Mouse (Mus musculus): ENCODE results near the gene Gcm1. TPM values are rescaled to one million over a fixed set of nuclear protein-coding genes. Genes with fewer than 3 reads are reported as not detected.

Gene Gcm1
- polyA plus RNA-seq, 1 experiment from 2014 or later = 0.14 TPM

DNA sequence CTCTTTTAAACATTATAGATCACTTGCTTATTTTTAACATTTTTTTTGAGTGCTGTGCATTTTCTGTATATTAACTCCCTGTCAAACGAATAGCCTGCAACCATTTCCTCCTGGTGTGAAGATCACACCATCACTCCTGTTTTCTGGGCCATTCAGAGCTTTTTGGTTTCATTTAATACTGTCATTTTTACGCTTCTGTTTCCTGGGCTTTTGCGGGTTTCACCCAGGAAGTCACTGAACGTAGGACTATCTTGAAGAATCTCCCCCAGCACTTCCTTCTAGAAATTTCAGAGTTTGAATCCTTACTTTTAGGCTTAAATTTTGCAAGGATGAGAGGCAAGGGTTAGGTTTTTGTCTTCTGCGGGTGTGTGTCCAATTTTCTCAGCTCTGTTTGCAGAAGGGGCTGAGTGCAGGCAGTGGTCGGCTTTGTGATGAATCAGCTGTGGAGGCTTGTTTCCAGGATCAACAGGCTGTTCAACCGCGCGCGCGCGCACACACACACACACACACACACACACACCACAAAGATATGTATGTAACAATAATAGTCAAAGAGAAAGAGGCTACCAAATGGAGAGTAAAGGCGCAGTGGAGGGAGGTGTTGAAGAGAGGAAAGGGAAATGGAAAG, 22.1 kb downstream of the Gcm1 start:
- Histone ChIP-seq H3K36me3 (ENCODE audit: insufficient read depth, low read length) (no peaks in the 10 kb centered on the region), H3K4me2 (replicated peaks; ENCODE audit: low read depth, low read length) (no peak overlapping the region), H3K27me3 (replicated peaks; ENCODE audit: insufficient read depth, low read length) (no peaks in the 10 kb centered on the region), H3K9me3 (ENCODE audit: low read length) (no peaks in the 10 kb centered on the region), H3K4me1 (ENCODE audit: insufficient read depth, low read depth, low read length) (no peaks in the 10 kb centered on the region), H3K4me3 (ENCODE audit: low read depth, low read length) (no peak overlapping the region), H3K9ac (replicated peaks; ENCODE audit: low read depth) (no peak overlapping the region), H3K27ac (ENCODE audit: low read length) (no peak overlapping the region)
- ATAC-seq (no peak), DNase-seq (ENCODE audit: low spot score) (no peak)
- no peak for TF ChIP-seq EP300 (IDR thresholded peaks at IDR 0.05)
- TF ChIP-seq CTCF (IDR thresholded peaks at IDR 0.05) = no peak
- WGBS = 83% methylated on average over 13 of the region's 13 CpGs

DNA sequence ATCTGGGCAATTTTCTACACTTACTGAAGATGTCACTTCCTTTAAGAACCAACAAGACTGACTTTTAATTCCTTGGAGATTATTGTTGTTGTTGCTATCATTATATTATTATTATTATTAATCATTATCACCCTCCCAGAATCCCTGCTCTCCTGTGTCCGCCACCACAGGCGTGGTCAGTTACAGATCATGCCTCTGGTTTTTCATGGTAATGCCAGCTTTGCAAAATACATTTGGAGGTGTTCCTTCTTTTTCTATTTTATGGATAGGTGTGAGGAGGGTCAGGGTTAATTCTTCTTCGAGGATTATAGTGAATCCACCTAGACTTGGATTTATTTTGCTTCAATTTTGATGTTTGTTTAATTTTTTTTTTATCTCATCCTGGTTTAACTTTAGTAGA, 23.5 kb downstream of the Gcm1 start:
- Histone ChIP-seq H3K4me2 (replicated peaks; ENCODE audit: low read depth, low read length) (no peak overlapping the region), H3K4me3 (ENCODE audit: low read depth, low read length) (no peak overlapping the region), H3K9ac (replicated peaks; ENCODE audit: low read depth) (no peak overlapping the region), H3K27ac (ENCODE audit: low read length) (no peak overlapping the region), H3K4me1 (ENCODE audit: insufficient read depth, low read depth, low read length) (no peaks in the 10 kb centered on the region), H3K9me3 (ENCODE audit: low read length) (no peaks in the 10 kb centered on the region), H3K36me3 (ENCODE audit: insufficient read depth, low read length) (no peaks in the 10 kb centered on the region), H3K27me3 (replicated peaks; ENCODE audit: insufficient read depth, low read length) (no peaks in the 10 kb centered on the region)
- WGBS = 90% methylated on average over 3 of the region's 3 CpGs
- TF ChIP-seq EP300 (IDR thresholded peaks at IDR 0.05) = no peak
- TF ChIP-seq CTCF (IDR thresholded peaks at IDR 0.05) = no peak
- ATAC-seq (no peak), DNase-seq (ENCODE audit: low spot score) (no peak)

DNA sequence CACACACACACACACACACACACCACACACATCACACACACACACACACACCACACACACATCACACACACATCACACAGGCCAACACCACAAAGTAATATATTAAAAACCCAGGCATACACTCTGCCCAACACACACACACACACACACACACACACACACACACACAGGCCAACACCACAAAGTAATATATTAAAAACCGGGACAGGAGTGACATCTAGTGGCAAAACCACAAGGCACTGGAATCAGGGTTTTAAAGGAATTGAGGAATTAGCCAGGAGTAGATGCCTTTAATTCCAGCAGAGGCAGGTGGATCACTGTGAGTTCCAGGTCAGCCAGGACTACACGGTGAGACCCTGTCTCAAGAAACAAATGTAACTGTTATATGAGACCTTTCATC, 26.5 kb downstream of the Gcm1 start:
- H3K27ac ChIP-seq (ENCODE audit: low read length) = no peak overlapping the region
- 0 out of 2 replicates have a peak, but pooled peaks cover 8% of the 10 kb centered on the region for H3K36me3 ChIP-seq (ENCODE audit: insufficient read depth, low read length)
- TF ChIP-seq EP300 (IDR thresholded peaks at IDR 0.05) (no peak), CTCF (IDR thresholded peaks at IDR 0.05) (peak; percentile 63)
- ATAC-seq (peak; percentile 26; the same call in 1 of the 2 replicates), DNase-seq (ENCODE audit: low spot score) (peak; percentile 37)
- no peaks in the 10 kb centered on the region for H3K27me3 ChIP-seq (replicated peaks; ENCODE audit: insufficient read depth, low read length)
- WGBS = 20% methylated on average over 2 of the region's 2 CpGs
- H3K9me3 ChIP-seq (ENCODE audit: low read length) = no peaks in the 10 kb centered on the region
- H3K9ac ChIP-seq (replicated peaks; ENCODE audit: low read depth) = no peak overlapping the region
- H3K4me3 ChIP-seq (ENCODE audit: low read depth, low read length) = no peak overlapping the region
- H3K4me2 ChIP-seq (replicated peaks; ENCODE audit: low read depth, low read length) = no peak overlapping the region
- H3K4me1 ChIP-seq (ENCODE audit: insufficient read depth, low read depth, low read length) = no peaks in the 10 kb centered on the region

DNA sequence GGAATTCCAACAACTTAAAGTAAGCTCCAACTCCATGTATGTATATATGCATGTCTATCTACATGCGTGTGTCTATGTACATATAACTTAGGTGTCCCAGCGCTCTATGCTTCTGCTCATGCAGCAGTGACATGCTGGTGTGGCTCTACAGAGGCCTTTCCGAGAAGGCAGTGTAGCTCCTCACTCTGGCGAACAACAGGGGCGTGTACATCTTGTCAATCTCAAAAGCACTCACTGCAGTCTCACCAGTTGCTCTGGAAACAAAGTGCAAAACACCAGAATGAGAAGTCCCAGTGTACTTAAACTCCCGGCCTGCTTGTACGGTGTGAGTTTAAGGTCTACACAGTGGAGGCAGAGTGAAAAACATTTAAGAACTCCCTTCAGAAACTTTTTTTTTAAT, 30.1 kb downstream of the Gcm1 start:
- ATAC-seq (peak; percentile 40), DNase-seq (ENCODE audit: low spot score) (no peak)
- peaks cover 36% of the 10 kb centered on the region for H3K36me3 ChIP-seq (ENCODE audit: insufficient read depth, low read length)
- 76% methylated on average over 7 of the region's 7 CpGs for WGBS
- H3K9ac ChIP-seq (replicated peaks; ENCODE audit: low read depth) = no peak overlapping the region
- no peaks in the 10 kb centered on the region for H3K9me3 ChIP-seq (ENCODE audit: low read length)
- no peaks in the 10 kb centered on the region for H3K4me1 ChIP-seq (ENCODE audit: insufficient read depth, low read depth, low read length)
- H3K4me2 ChIP-seq (replicated peaks; ENCODE audit: low read depth, low read length) = no peak overlapping the region
- no peaks in the 10 kb centered on the region for H3K27me3 ChIP-seq (replicated peaks; ENCODE audit: insufficient read depth, low read length)
- no peak overlapping the region for H3K27ac ChIP-seq (ENCODE audit: low read length)
- no peak overlapping the region for H3K4me3 ChIP-seq (ENCODE audit: low read depth, low read length)
- TF ChIP-seq EP300 (IDR thresholded peaks at IDR 0.05) (no peak), CTCF (IDR thresholded peaks at IDR 0.05) (no peak)

DNA sequence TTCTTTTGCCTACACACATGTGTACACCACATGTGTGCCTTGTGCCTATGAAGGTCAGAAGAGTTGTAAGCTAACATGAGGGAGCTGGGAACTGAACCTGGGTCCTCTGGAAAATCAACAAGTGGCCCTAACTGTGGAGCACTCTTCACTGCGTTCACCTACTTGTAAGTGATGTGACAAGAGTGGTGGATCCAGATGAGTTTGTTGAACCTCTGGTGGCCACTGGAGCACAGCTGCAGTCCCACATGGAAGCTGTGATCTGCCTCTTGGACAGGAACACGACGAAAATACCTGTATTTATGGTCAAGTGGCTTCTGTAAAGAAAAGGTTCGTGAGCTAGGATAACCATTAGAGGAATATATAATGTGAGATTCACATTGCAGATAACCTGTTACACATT, 32.6 kb downstream of the Gcm1 start:
- no peak overlapping the region for H3K27ac ChIP-seq (ENCODE audit: low read length)
- no peaks in the 10 kb centered on the region for H3K4me1 ChIP-seq (ENCODE audit: insufficient read depth, low read depth, low read length)
- no peak for TF ChIP-seq CTCF (IDR thresholded peaks at IDR 0.05)
- no peak for TF ChIP-seq EP300 (IDR thresholded peaks at IDR 0.05)
- H3K4me3 ChIP-seq (ENCODE audit: low read depth, low read length) = no peak overlapping the region
- ATAC-seq (no peak), DNase-seq (ENCODE audit: low spot score) (no peak)
- WGBS = 84% methylated on average over 4 of the region's 4 CpGs
- H3K9me3 ChIP-seq (ENCODE audit: low read length) = no peaks in the 10 kb centered on the region
- H3K36me3 ChIP-seq (ENCODE audit: insufficient read depth, low read length) = peaks cover 45% of the 10 kb centered on the region
- no peak overlapping the region for H3K9ac ChIP-seq (replicated peaks; ENCODE audit: low read depth)
- no peaks in the 10 kb centered on the region for H3K27me3 ChIP-seq (replicated peaks; ENCODE audit: insufficient read depth, low read length)
- no peak overlapping the region for H3K4me2 ChIP-seq (replicated peaks; ENCODE audit: low read depth, low read length)

DNA sequence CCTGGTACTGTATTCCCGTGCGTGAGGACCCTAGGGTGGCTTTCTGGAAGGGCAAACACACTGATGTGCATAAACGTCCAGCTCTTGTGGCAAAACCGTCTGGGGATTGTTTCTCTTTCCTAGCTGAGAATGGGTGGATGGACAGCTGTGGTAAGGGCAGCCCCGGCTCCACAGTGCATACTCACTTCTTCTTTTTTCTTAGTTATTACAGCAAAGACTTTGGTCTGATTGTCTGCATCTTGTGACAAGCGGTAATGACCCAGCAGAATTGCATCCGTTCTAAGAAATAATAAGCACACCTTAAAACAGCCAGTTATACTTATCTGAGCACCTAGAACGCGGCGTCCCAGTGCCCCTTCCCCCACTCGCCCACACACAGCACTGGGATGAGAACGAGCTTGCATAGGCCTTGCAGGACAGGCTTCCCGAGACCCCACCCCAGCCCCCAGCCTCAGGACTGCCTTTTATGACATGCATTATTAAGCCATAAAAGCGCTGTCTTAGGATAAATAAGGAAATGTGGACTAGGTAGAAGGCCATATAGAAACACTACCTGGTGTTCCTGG, 34.1 kb downstream of the Gcm1 start:
- no peak for DNase-seq (ENCODE audit: low spot score)
- Histone ChIP-seq H3K36me3 (ENCODE audit: insufficient read depth, low read length) (peaks cover 45% of the 10 kb centered on the region), H3K4me3 (ENCODE audit: low read depth, low read length) (no peak overlapping the region), H3K9me3 (ENCODE audit: low read length) (no peaks in the 10 kb centered on the region), H3K4me1 (ENCODE audit: insufficient read depth, low read depth, low read length) (no peaks in the 10 kb centered on the region), H3K4me2 (replicated peaks; ENCODE audit: low read depth, low read length) (no peak overlapping the region), H3K9ac (replicated peaks; ENCODE audit: low read depth) (no peak overlapping the region), H3K27me3 (replicated peaks; ENCODE audit: insufficient read depth, low read length) (no peaks in the 10 kb centered on the region), H3K27ac (ENCODE audit: low read length) (no peak overlapping the region)
- TF ChIP-seq CTCF (IDR thresholded peaks at IDR 0.05) (no peak), EP300 (IDR thresholded peaks at IDR 0.05) (no peak)
- no peak for ATAC-seq
- WGBS = 83% methylated on average over 14 of the region's 14 CpGs
